Mouse (Mus musculus) MEL (cell line): Measurements from ENCODE around the gene Nucb1. TPM values are rescaled to one million over a fixed set of nuclear protein-coding genes. Genes with fewer than 3 reads are reported as not detected.

Experiments
- DNase-seq: peaks from one replicate; pipeline ENCODE4 v3.0.0; 2011; ENCODE audit warnings: low read depth, low spot score
- H3K27ac ChIP-seq: 2 replicates; pipeline ENCODE4 v1.5.1; 2012; ENCODE audit warnings: low read depth, mild to moderate bottlenecking, control low read depth, low read length, moderate library complexity; ENCODE audit not compliant: control insufficient read depth
- H3K27me3 ChIP-seq, 2 experiments: fragments of 150-350 bp in 1 of 2; sonication (generic) in 1 of 2; 2 replicates each; pipeline ENCODE4 v1.6.1; 2012; ENCODE audit warnings: low read length in 2 of 2, mild to moderate bottlenecking in 2 of 2, improper control_type of control experiment in 1 of 2, moderate library complexity in 1 of 2; ENCODE audit not compliant: insufficient read depth in 2 of 2, control insufficient read depth in 1 of 2
- H3K36me3 ChIP-seq, 2 experiments: 2 replicates each; pipeline ENCODE4 v1.6.1; 2012 to 2014; ENCODE audit warnings: low read length in 2 of 2, improper control_type of control experiment in 1 of 2, inconsistent platforms in 1 of 2, mild to moderate bottlenecking in 1 of 2; ENCODE audit not compliant: insufficient read depth in 2 of 2, control insufficient read depth in 1 of 2
- H3K4me1 ChIP-seq, 2 experiments: fragments of 150-350 bp in 1 of 2; sonication (generic) in 1 of 2; 2 replicates each; pipeline ENCODE4 v1.6.1; 2012; ENCODE audit warnings: low read length in 2 of 2, improper control_type of control experiment in 1 of 2, mild to moderate bottlenecking in 1 of 2; ENCODE audit not compliant: insufficient read depth in 2 of 2, control insufficient read depth in 1 of 2
- H3K4me3 ChIP-seq, 2 experiments: fragments of 150-350 bp in 1 of 2; sonication (generic) in 1 of 2; 2 replicates each; pipeline ENCODE4 v1.5.1; 2012; ENCODE audit warnings: low read depth in 2 of 2, low read length in 2 of 2, mild to moderate bottlenecking in 2 of 2, moderate library complexity in 2 of 2, control low read depth in 1 of 2, improper control_type of control experiment in 1 of 2; ENCODE audit not compliant: control insufficient read depth in 1 of 2, insufficient read depth in 1 of 2
- H3K79me2 ChIP-seq: 2 replicates; pipeline ENCODE4 v1.6.1; 2012; ENCODE audit warnings: mild to moderate bottlenecking, low read length, moderate library complexity; ENCODE audit not compliant: control insufficient read depth, poor library complexity, insufficient read depth
- H3K9ac ChIP-seq: 2 replicates; pipeline ENCODE4 v1.6.1; 2012; ENCODE audit warnings: low read depth, mild to moderate bottlenecking, control low read depth, low read length, moderate library complexity; ENCODE audit not compliant: control insufficient read depth, poor library complexity, severe bottlenecking
- H3K9me3 ChIP-seq: fragments of 150-350 bp; sonication (generic); replicated peaks from 2 replicates; pipeline ENCODE4 v1.6.1; 2012; ENCODE audit warnings: mild to moderate bottlenecking, low read length, improper control_type of control experiment, moderate library complexity; ENCODE audit not compliant: insufficient read depth
- BHLHE40 ChIP-seq: IDR thresholded peaks from 2 replicates; pipeline ENCODE4 v1.6.1; 2012; ENCODE audit warnings: low read depth, mild to moderate bottlenecking, inconsistent platforms, low read length, improper control_type of control experiment, borderline replicate concordance
- CHD1 ChIP-seq: IDR thresholded peaks from 2 replicates; pipeline ENCODE4 v1.6.1; 2012; ENCODE audit warnings: low read depth, mild to moderate bottlenecking, inconsistent platforms, low read length, improper control_type of control experiment
- CTCF ChIP-seq, 3 experiments: IDR thresholded peaks in 2 of 3; conservative IDR thresholded peaks in 1 of 3; 2 replicates each; pipeline ENCODE4 v1.5.1; 2011 to 2012; ENCODE audit warnings: low read length in 3 of 3, low read depth in 2 of 3, mild to moderate bottlenecking in 2 of 3, improper control_type of control experiment in 1 of 3, inconsistent platforms in 1 of 3, mixed read lengths in 1 of 3, moderate library complexity in 1 of 3; ENCODE audit not compliant: control insufficient read depth in 1 of 3, insufficient read depth in 1 of 3, poor library complexity in 1 of 3, severe bottlenecking in 1 of 3
- EP300 ChIP-seq, 2 experiments: IDR thresholded peaks; 2 replicates each; pipeline ENCODE4 v1.6.1; 2011; ENCODE audit warnings: improper control_type of control experiment in 2 of 2, low read length in 2 of 2, low read depth in 1 of 2, mild to moderate bottlenecking in 1 of 2
- JUND ChIP-seq: IDR thresholded peaks from 2 replicates; pipeline ENCODE4 v1.6.1; 2011; ENCODE audit warnings: low read depth, mild to moderate bottlenecking, improper control_type of control experiment, low read length
- KAT2A ChIP-seq: conservative IDR thresholded peaks from 2 replicates; pipeline ENCODE4 v1.6.1; 2012; ENCODE audit warnings: low read depth, low read length, improper control_type of control experiment, inconsistent platforms
- MAZ ChIP-seq: IDR thresholded peaks from 2 replicates; pipeline ENCODE4 v1.6.1; 2012; ENCODE audit warnings: low read depth, mild to moderate bottlenecking, inconsistent platforms, low read length, improper control_type of control experiment
- MYC ChIP-seq: IDR thresholded peaks from 2 replicates; pipeline ENCODE4 v1.6.1; 2011; ENCODE audit warnings: low read depth, mild to moderate bottlenecking, low read length, improper control_type of control experiment, moderate library complexity
- NELFE ChIP-seq: IDR thresholded peaks from 2 replicates; pipeline ENCODE4 v1.6.1; 2011; ENCODE audit warnings: low read depth, low read length, improper control_type of control experiment
- NRF1 ChIP-seq: IDR thresholded peaks from 2 replicates; pipeline ENCODE4 v1.6.1; 2014; ENCODE audit warnings: low read depth, mild to moderate bottlenecking, inconsistent platforms, low read length, improper control_type of control experiment, moderate library complexity; ENCODE audit not compliant: poor library complexity, insufficient read depth, severe bottlenecking
- POLR2A ChIP-seq, 2 experiments: IDR thresholded peaks; 2 replicates each; pipeline ENCODE4 v1.6.1; 2011 to 2012; ENCODE audit warnings: low read length in 2 of 2, mild to moderate bottlenecking in 2 of 2, control low read depth in 1 of 2, improper control_type of control experiment in 1 of 2, low read depth in 1 of 2, moderate library complexity in 1 of 2; ENCODE audit not compliant: control insufficient read depth in 1 of 2, insufficient read depth in 1 of 2, poor library complexity in 1 of 2
- POLR2AphosphoS5 ChIP-seq: IDR thresholded peaks from 2 replicates; pipeline ENCODE4 v1.6.1; 2012; ENCODE audit warnings: low read depth, borderline replicate concordance, mild to moderate bottlenecking, inconsistent platforms, low read length, moderate library complexity, mixed read lengths
- RAD21 ChIP-seq: IDR thresholded peaks from 2 replicates; pipeline ENCODE4 v1.6.1; 2011; ENCODE audit warnings: mild to moderate bottlenecking, low read depth, low read length, improper control_type of control experiment
- SMC3 ChIP-seq: IDR thresholded peaks from 2 replicates; pipeline ENCODE4 v1.6.1; 2011; ENCODE audit warnings: low read depth, low read length, improper control_type of control experiment
- TAL1 ChIP-seq: IDR thresholded peaks from 2 replicates; pipeline ENCODE4 v1.6.1; 2012; ENCODE audit warnings: mild to moderate bottlenecking, inconsistent platforms, low read length, moderate library complexity, mixed read lengths
- TBP ChIP-seq: IDR thresholded peaks from 2 replicates; pipeline ENCODE4 v1.8.0; 2011; ENCODE audit warnings: low read depth, low read length, improper control_type of control experiment
- TCF12 ChIP-seq: IDR thresholded peaks from 2 replicates; pipeline ENCODE4 v1.6.1; 2014; ENCODE audit warnings: low read depth, mild to moderate bottlenecking, inconsistent platforms, low read length, improper control_type of control experiment, moderate library complexity
- UBTF ChIP-seq: IDR thresholded peaks from 2 replicates; pipeline ENCODE4 v1.6.1; 2012; ENCODE audit warnings: low read depth, mild to moderate bottlenecking, inconsistent platforms, low read length, improper control_type of control experiment, moderate library complexity, borderline replicate concordance; ENCODE audit not compliant: insufficient read depth
- USF2 ChIP-seq, 2 experiments: IDR thresholded peaks; 2 replicates each; pipeline ENCODE4 v1.6.1; 2011 to 2012; ENCODE audit warnings: improper control_type of control experiment in 2 of 2, low read length in 2 of 2, borderline replicate concordance in 1 of 2, inconsistent platforms in 1 of 2, low read depth in 1 of 2, mild to moderate bottlenecking in 1 of 2; ENCODE audit not compliant: insufficient read depth in 1 of 2
- ZC3H11A ChIP-seq: IDR thresholded peaks from 2 replicates; pipeline ENCODE4 v1.6.1; 2012; ENCODE audit warnings: low read depth, mild to moderate bottlenecking, inconsistent platforms, low read length, improper control_type of control experiment
- ZMIZ1 ChIP-seq: IDR thresholded peaks from 2 replicates; pipeline ENCODE4 v1.6.1; 2012; ENCODE audit warnings: low read depth, mild to moderate bottlenecking, inconsistent platforms, low read length, improper control_type of control experiment, moderate library complexity
- ZNF384 ChIP-seq: IDR thresholded peaks from 2 replicates; pipeline ENCODE4 v1.6.1; 2012; ENCODE audit warnings: low read depth, mild to moderate bottlenecking, inconsistent platforms, low read length, improper control_type of control experiment
- polyA plus RNA-seq, 2 experiments: library from polyadenylated mRNA; stranded (reverse) in 1 of 2; unstranded in 1 of 2; fragments of >175 nt in 1 of 2; fragments of >200 nt in 1 of 2; gene quantifications; 2 replicates each; pipeline versions ENCODE4 v1.2.1 to v1.2.4; 2012; ENCODE audit warnings: low replicate concordance in 2 of 2, low read depth in 1 of 2; ENCODE audit not compliant: insufficient read length in 2 of 2, insufficient read depth in 1 of 2, missing spikeins in 1 of 2
- total RNA-seq: library from RNA; depleted of rRNA; stranded (reverse); fragments of 300-350 nt; gene quantifications from 2 replicates; pipeline ENCODE4 v1.2.3, GENCODE M21; 2012

The Nucb1 gene
- total and polyA plus RNA-seq, 3 experiments, result 92.3 to 343 (median 196) TPM

DNA sequence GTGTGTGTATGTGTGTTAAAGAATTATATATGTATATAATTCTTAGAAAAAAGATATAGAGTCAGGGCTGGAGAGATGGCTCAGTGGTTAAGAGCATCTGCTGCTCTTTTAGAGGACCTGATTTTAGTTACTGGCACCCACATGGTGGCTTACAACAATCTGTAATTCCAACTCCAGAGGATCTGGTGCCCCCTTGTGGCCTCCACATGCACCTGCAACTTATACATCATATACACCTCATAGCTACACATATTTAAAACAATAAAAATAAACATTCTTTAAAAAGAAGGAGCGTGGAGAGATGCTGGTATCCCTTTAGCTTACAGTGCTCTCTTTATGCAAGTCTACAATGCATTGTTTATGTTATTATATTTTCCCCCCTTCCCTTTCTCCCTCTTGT, 34.3 kb upstream of the Nucb1 start:
- no peaks in the 10 kb centered on the region for H3K36me3 ChIP-seq
- H3K9me3 ChIP-seq, result no peaks in the 10 kb centered on the region
- TF ChIP-seq RAD21 (peak; percentile 52), CTCF (IDR thresholded peaks at IDR 0.05 in 2 of 3, conservative IDR thresholded peaks at IDR 0.05 in 1 of 3; ENCODE audit: control insufficient read depth in 1 of 3, insufficient read depth in 1 of 3, low read depth in 2 of 3, low read length in 3 of 3, poor library complexity in 1 of 3, severe bottlenecking in 1 of 3) (peak; percentile 49 to 58 (median 49)), SMC3 (peak; percentile 45), CHD1 (no peak)
- no peak overlapping the region for H3K4me3 ChIP-seq
- no peaks in the 10 kb centered on the region for H3K4me1 ChIP-seq
- H3K27me3 ChIP-seq, result peaks cover 0 to 8% of the 10 kb centered on the region in 2 experiments; a peak in 1 of 4 replicates
- H3K9ac ChIP-seq, result no peak overlapping the region
- H3K27ac ChIP-seq, result no peak overlapping the region
- no peaks in the 10 kb centered on the region for H3K79me2 ChIP-seq
- peak; percentile 50 for DNase-seq

DNA sequence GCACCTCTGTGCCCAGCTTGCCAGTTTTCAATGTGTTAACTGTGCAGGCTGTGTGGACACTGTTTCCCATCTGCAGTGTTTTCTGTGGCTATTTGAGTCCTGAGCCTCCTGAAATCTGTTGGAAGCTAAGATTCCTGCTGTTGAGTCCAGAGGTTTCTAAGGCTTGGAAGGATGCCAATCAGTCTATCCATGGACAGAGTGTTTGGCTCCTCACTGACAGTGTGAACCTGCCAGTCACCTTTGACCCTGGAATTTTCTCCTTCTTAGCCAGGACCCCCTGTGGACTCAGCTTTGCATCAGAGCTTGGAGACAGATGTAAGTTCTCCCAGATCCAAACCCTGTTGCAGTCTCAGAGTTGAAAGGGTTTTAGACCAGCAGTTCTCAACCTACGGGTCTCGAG, 30.0 kb upstream of the Nucb1 start:
- no peak overlapping the region for H3K27ac ChIP-seq
- H3K9me3 ChIP-seq, result no peaks in the 10 kb centered on the region
- no peaks in the 10 kb centered on the region for H3K79me2 ChIP-seq
- no peak for TF ChIP-seq RAD21
- no peak for TF ChIP-seq KAT2A
- TF ChIP-seq POLR2AphosphoS5, result no peak
- no peak for TF ChIP-seq USF2 (IDR thresholded peaks at IDR 0.05; ENCODE audit: borderline replicate concordance in 1 of 2, insufficient read depth in 1 of 2, low read depth in 1 of 2, low read length in 2 of 2)
- TF ChIP-seq ZNF384, result no peak
- TF ChIP-seq TAL1, result no peak
- TF ChIP-seq EP300 (IDR thresholded peaks at IDR 0.05; ENCODE audit: low read depth in 1 of 2, low read length in 2 of 2), result no peak
- no peak for TF ChIP-seq MYC
- no peak for TF ChIP-seq CHD1
- TF ChIP-seq, all 39 proteins: peak for 0
- no peaks in the 10 kb centered on the region for H3K4me1 ChIP-seq
- DNase-seq, result no peak
- no peak overlapping the region for H3K4me3 ChIP-seq
- 0 out of 4 replicates have a peak, but pooled peaks cover 0 to 6% of the 10 kb centered on the region in 2 experiments for H3K27me3 ChIP-seq
- no peak overlapping the region for H3K9ac ChIP-seq
- no peaks in the 10 kb centered on the region for H3K36me3 ChIP-seq

DNA sequence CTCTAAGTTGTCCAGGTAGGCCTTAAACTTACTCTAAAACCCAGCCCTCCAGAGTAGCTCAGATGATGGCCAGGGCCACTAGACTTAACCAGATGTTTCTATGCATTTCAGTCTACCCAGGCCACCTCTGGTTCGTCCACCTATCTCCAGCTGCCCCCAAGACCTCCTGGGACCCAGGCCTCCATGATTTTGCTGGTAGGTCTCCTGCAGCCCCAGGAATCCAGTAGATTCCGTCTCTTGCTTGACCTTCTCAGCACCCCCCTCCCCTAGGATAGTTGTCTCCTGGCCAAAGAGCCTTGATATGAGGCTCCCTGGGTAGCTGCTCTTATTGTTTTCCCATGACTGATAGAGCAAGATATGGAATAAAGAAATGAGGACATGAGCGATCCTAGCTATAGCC, 28.9 kb upstream of the Nucb1 start:
- DNase-seq, result no peak
- no peaks in the 10 kb centered on the region for H3K79me2 ChIP-seq
- TF ChIP-seq TAL1, result no peak
- no peak for TF ChIP-seq EP300 (IDR thresholded peaks at IDR 0.05; ENCODE audit: low read depth in 1 of 2, low read length in 2 of 2)
- TF ChIP-seq NRF1, result no peak
- TF ChIP-seq ZMIZ1, result no peak
- TF ChIP-seq UBTF, result no peak
- no peak for TF ChIP-seq TCF12
- TF ChIP-seq MAZ, result no peak
- no peak for TF ChIP-seq RAD21
- TF ChIP-seq TBP, result no peak
- no peak for TF ChIP-seq BHLHE40
- TF ChIP-seq JUND, result no peak
- no peak for TF ChIP-seq POLR2A (IDR thresholded peaks at IDR 0.05; ENCODE audit: control insufficient read depth in 1 of 2, insufficient read depth in 1 of 2, low read depth in 1 of 2, low read length in 2 of 2, poor library complexity in 1 of 2)
- TF ChIP-seq NELFE, result no peak
- no peak for TF ChIP-seq ZC3H11A
- no peak for TF ChIP-seq MYC
- H3K9me3 ChIP-seq, result no peaks in the 10 kb centered on the region
- H3K27me3 ChIP-seq, result 0 out of 4 replicates have a peak, but pooled peaks cover 0 to 6% of the 10 kb centered on the region in 2 experiments
- H3K27ac ChIP-seq, result no peak overlapping the region
- no peaks in the 10 kb centered on the region for H3K36me3 ChIP-seq
- no peaks in the 10 kb centered on the region for H3K4me1 ChIP-seq
- no peak overlapping the region for H3K4me3 ChIP-seq
- H3K9ac ChIP-seq, result no peak overlapping the region
